Mouse (Mus musculus) left cerebral cortex, adult 8-10 months (tissue): ENCODE results near the gene Tinag. TPM values are rescaled to one million over a fixed set of nuclear protein-coding genes. Genes with fewer than 3 reads are reported as not detected.
"Not testable (repeated sequence)": the region's sequence is repeated elsewhere in the genome, so short reads cannot be mapped to it uniquely, and the experiment has no call there.

Experiments
- DNase-seq, 2 experiments: peaks; one replicate each; pipeline ENCODE4 v3.0.0; 2022; ENCODE audit warnings: low spot score in 2 of 2
- total RNA-seq, 4 experiments: library from RNA; stranded (reverse); gene quantifications; 2 replicates each; pipeline ENCODE4 v1.2.4; 2022

Gene Tinag
- total RNA-seq, result under 1 TPM in 1 of 4 experiments, not detected in 3; 0.39 TPM

GRCm38 (mm10) chr9:77045585-77045984, at the start of gene Tinag:
Gene Tinag (minus strand): TSS chr9:77045794.
- no peak for DNase-seq

DNA sequence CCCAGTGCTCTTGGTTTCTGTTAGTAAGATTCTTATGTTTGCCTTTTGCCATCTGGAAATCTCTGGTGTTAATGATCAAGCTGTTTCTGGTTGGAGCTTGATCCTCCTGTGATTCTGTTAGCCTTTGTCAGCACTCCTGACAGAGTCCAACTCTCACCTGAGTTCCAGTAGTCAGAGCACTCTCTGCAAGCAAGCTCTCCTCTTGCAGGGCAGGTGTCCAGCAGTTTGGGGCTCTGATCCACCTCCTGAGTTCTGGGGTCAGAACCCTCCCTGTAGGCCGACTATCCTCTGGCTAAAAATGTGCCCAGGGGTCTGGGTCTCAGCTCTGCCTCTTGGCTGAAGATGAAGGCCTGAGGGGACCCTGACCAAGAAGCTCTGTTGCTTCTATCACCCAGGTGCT, 37.6 kb upstream of the Tinag start:
- not testable (repeated sequence) for DNase-seq

- DNase-seq, result no peak
Observed at GRCm38 (mm10) chr9:77071676-77072075, 26.1 kb upstream of the Tinag start.

DNA sequence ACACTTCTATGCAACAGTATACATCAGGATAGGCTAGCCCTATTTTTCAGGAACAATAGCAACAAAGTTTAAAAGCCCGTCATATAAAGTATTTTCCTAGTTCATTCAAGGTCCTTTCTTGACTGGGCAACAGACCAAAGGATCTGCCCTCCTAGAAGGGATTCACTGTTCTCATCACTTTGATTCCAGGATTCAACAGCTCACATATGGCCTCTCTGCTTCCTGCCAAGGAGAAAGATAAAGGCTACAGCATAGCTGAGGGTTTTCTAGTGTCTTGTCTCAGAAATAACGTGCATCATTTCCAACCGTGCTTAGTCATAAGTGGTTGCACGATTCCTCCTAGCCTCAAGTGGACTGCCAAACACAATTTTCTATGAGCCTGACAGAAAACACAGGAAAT, 11.0 kb upstream of the Tinag start:
- no peak for DNase-seq

DNA sequence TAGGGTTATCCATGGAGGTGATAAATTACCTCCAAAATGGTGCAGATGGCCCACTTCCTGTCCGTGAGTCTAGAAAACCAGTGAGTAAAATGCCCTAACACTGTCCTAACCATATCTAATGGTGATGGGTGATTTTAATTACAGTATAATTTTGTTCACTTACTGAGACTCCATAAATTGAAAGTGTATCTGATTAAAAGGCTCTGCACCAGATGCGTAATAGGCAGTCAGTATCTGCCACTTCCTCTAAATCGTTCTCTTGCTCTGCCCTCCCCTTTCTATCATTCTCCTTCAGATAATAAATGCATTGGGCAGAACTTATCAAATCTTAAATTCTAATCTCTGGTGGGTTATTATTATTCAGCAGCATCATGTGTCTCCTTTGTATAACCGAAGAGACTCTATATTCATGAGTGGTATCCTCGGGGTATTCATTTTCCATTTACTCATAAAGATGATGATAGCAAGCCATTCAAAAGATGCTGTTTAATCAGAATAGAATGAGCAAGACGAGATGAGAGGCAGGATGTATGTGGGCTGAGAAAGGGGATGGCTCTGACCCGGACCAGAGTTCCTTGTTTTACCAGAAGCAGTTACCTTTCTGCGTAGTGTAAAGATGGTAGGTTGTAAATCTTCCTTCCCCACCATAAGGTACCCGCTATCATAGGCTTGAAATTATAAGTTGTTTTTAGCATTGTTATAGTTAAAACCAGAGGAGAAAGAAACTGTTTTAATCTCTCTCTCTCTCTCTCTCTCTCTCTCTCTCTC, 9.0 kb upstream of the Tinag start:
- DNase-seq, result no peak

DNA sequence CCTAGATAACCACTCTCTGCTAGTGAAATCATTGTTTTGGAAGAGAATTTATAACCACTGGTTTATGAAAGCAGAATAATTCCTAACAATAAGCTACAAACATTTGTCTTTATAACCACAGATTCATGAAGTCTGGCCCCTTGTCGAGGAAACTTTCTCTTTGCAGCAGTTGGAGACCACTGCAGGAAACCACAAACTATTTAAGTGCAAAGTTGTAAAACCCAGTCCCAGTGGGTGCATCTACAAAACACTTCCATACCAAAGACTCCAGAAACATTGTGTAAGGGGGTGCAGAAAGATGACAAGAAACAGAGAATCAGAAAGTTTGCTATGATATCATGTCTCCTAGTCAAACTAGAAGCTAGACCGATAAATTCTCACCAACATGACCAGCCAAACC, 5.8 kb upstream of the Tinag start:
- no peak for DNase-seq

GRCm38 (mm10) chr9:77049669-77050068, 4.1 kb upstream of the Tinag start:
- no peak for DNase-seq

GRCm38 (mm10) chr9:77046067-77046715, 597 bp upstream of the Tinag start:
- DNase-seq, result no peak

DNA sequence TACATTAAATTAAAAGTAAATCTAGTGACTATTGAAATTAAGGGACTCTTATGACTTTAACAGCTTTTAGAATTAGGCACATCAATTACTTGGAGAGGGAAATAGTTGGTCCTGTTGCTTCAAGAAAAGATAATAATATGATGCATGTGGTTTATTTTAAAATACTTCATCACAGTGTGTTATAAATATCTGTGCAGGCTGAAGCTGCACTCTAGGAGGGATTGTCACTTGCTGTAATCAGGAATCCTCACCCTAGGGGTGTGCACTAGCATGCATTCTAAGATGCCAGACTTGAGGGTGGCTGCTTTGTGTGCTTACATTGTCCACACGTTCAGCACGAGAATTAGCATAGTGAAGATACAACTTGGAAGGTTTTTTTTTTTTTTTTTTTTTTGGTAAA, 10.2 kb downstream of the Tinag start:
- no peak for DNase-seq

DNA sequence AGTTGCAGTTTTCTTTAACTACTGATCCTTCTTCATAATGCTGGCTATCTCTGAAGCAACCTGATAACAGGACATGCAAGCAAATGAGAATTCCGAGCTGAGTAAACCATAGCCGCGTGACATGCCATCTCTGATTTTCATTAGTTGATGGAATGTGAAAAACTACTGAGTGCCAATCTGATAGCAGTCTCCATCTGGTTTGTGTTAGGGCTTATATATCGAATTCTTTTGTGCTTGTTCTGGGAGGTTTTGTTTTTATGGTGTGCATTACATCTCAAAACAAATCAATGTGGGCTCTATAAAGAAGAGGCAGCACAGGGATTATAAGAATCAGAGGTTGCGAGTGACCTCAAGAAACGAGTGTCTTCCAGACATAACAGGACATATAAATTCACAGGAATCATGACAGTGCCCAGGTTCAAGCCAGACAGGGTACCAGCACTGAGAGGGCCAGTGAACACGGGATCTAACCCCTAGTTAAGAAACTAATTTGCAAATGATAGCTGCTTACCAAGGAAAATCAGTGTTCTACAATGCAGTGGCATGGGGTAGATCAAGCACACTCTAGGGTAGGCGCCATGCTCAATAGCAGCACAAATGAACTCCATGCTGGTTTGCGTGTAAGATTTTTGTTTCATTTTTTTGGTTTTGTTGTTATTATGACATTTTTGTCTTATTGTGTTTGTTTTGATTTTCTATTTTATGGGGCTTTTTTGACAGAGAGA, 13.0 kb downstream of the Tinag start:
- DNase-seq, result no peak

DNA sequence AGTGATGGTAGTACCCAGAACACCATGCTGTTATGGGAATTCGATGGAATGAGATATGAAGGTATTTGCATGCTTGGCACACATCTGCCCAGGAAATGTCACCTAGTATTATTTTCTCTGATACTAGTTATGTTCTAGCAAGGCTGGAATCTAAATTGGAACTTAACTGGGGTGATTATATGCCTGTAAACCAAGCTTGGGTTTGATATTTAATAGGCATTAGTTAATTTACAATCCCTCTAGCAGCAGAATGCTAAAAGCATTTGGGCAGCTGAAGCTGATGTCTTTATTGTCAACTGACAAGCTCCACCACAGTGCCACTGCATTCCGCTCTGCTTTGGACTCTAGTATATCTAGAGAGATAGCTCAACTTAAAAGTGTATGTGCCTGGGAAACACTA, 20.3 kb downstream of the Tinag start:
- DNase-seq, result no peak

DNA sequence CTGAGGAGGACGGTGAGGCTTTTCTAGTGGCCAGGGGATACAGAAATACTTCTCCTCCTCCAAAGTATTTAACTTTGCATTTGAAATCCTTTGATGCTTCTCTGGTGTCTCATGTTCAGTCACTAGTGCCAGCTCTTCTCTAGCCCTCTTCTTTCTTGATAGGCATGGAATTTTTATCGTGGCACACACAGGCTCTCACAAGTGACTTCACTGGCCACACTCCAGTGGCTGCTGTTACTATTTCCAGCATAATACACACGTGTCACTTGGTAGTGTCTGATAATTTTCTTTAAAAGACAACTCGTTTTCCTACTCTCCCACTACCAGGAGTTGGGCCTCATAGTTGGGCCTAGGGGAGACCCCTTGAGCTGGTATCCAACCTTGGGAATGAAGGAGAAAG, 26.7 kb downstream of the Tinag start:
- DNase-seq, result no peak

DNA sequence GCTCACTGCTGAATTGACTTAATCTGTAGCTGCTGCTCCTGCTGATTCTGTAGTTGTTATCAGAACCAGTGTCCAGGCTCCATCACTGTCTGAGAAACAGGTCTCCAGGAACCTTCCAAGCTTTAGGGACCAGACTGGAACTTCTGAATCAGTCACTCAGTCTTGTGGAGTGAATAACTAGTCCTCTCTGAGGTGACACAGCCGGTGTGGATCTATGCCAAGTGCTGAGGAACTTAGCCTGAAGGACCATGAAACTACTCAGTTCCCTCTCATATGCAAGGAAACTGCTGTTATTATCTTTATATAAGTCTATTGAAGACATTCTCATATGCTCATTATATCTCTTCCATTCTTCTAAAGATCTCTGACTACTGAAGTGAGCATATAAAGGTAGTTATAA, 49.6 kb downstream of the Tinag start:
- no peak for DNase-seq

- no peak for DNase-seq
Observed at GRCm38 (mm10) chr9:76989946-76990345, 55.6 kb downstream of the Tinag start.

DNA sequence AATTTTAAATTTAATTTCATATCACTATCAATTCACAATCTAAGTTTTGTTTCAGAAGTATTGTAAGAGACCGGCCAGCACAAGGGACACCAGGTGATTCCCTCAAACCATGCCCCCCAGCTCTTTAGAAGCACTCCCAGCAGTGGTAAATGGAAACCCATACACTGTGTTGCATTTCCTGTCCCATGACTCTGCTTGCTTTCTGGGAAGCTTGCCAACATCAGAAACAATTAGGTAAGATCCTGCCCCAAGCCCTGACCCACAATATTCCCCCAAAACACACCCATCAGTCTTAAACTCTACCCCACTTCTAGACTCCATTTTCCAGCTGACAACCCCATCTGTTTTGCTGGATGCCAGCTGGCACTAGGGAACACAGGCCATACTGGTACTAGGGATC, 110.8 kb downstream of the Tinag start:
- no peak for DNase-seq

- no peak for DNase-seq
Observed at GRCm38 (mm10) chr9:76915093-76915661, 130.4 kb downstream of the Tinag start.
